Comparison of ENCODE assay signal across 15 mouse cellular contexts in the genomic region with DNA sequence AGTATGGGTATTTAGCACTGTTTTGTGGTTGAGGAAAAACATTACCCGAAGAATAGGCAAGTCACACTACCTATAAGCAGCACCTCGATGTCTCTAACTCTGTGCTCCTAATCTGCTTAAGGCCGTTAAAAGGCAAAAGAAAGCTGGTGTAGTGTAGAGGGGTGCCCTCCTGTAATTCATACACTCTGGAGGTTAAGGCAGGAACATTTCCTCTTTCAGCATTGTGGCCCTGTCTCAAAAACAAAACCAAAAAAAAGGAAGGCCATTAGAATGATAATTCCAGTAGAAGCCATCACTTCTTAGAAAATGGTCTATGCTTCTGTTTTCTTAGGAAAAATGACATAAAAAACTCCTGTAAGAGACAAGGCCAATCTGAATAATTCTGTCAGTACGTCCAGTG.
"Had no signal": no experiment of that assay in that cellular context is flagged by ENCODE, and none has a peak within 500 bp of the region (broad histone marks: within the 10 kb centered on the region; RNA-seq: fewer than 3 reads in every experiment).

No protein-coding gene starts in this region.

- H3K9me3 ChIP-seq: midbrain, embryonic 10.5 days; midbrain, embryonic 12.5 days; neural tube, embryonic 12.5 days; stomach, embryonic 15.5 days had no signal

- ATAC-seq: midbrain, embryonic 16.5 days had no signal

- DNase-seq: lung, embryonic 14.5 days; lung, postnatal 10 days; lung, postnatal 4 days; midbrain, embryonic 14.5 days; right cerebral cortex, postnatal 14 days; thymus, adult 2 months; thymus, postnatal 25 days; thymus, postnatal 4 days had no signal

- H3K27me3 ChIP-seq: midbrain, embryonic 12.5 days; neural tube, embryonic 12.5 days; stomach, embryonic 15.5 days had no signal

- H3K27ac ChIP-seq: midbrain, embryonic 10.5 days; midbrain, embryonic 12.5 days; neural tube, embryonic 12.5 days; stomach, embryonic 15.5 days; stomach, postnatal 0 days had no signal

- H3K4me3 ChIP-seq: midbrain, embryonic 10.5 days; midbrain, embryonic 12.5 days; myocyte; neural tube, embryonic 12.5 days; stomach, embryonic 15.5 days had no signal

- H3K4me1 ChIP-seq: midbrain, embryonic 10.5 days; midbrain, embryonic 12.5 days; neural tube, embryonic 12.5 days; stomach, embryonic 15.5 days had no signal

- H3K9ac ChIP-seq: lung, embryonic 14.5 days; midbrain, embryonic 12.5 days; neural tube, embryonic 12.5 days; stomach, embryonic 15.5 days had no signal
